Mouse (Mus musculus) heart, postnatal 36 days (tissue): ENCODE results near the gene Abcf3. TPM values are rescaled to one million over a fixed set of nuclear protein-coding genes. Genes with fewer than 3 reads are reported as not detected.

Experiments
- DNase-seq, 2 experiments: peaks; one replicate each; pipeline ENCODE4 v3.0.0; 2021 to 2022
- intact Hi-C: fragments of 180-260 bp; cut with DNase I; formaldehyde crosslinking; loops from one replicate; pipeline ENCODE4 v1.15.1; 2025
- total RNA-seq, 2 experiments: library from RNA; stranded (reverse); gene quantifications; 2 replicates each; pipeline ENCODE4 v1.2.3; 2021

Abcf3 gene
- total RNA-seq, 2 experiments from 2014 or later = 62.6 to 65.9 TPM

DNA sequence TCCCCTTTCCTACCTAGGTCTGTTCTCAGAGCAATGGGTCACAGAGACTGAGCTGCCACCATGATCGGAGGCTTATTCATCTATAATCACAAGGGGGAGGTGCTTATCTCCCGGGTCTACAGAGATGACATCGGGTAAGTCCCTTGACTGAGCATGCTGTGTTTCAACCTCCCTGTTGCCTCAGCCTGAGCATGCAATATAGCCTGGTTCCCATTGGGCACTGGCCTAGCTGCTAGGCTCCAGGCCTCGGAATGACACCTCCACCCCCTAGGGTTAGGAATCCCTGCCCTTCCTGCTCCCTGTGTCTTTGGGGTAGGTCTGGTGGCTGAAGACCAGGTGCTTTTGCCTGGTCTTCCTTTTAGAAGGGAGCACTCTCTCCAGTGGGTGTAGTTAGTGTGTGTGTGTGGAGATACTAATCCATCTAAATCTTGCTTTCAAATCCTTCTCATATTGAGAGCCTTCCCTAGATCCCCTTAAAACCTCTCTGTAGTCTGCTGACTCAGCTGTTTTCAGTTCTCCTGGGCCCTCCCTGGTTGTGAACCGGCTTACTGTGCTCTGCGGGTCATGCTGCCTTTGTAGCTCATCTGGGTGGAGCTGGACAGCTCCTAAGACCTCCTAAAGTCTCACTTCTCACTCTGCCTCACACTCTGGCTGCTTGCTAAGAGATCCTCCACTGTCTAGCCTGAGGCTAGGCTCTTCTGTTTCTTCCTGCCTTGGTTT, 10.6 kb upstream of the Abcf3 start:
- DNase-seq = no peak
- intact Hi-C loops = loop anchor here (5.0 kb wide), 2 partner anchors 115 to 135 kb away; partner anchors contain the start of gene Psmd2

DNA sequence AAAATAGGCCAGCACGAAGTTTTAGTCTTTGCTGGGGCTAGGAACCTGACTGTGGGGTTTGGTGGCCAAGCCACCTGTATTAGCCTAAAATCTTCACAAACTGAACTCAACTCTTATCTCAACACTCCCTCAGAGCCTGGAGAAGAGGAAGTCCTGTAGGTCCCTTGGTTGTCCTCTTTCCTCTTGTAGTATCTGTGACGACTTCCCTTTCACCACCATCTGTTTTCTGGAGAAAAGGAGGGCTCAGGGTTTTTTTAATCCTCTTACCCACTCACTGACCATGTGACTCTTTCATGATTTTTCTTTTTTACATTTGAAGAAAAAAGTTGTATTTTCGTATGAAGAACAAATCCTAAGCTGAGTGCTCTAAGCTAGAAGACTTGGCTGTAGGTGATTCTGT, 8.7 kb upstream of the Abcf3 start:
- DNase-seq = no peak
- intact Hi-C loops = loop anchor here (1.0 to 5.0 kb wide), 3 partner anchors 8 to 133 kb away; partner anchors contain the start of gene Psmd2

DNA sequence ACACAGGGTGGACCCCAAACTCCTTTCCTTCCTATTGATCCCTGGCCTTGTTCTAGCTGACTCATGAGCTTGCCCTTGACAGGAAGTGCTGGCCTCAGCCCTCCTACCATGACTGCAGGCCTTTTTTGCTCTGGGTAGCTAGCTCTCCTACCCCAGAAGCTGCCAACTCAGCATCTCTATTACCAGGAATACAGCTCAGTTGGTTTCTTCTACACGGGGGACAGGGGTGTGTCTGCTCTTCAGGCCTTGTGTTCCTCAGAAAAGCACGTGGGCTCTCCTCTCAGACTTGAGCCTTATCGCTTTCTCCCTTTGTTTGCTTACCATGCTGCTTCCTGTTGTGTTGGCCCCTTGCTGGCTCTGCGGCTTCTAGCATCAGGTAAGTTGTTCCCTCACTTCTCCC, 7.9 kb upstream of the Abcf3 start:
- DNase-seq = no peak
- intact Hi-C loops = no loop called here

DNA sequence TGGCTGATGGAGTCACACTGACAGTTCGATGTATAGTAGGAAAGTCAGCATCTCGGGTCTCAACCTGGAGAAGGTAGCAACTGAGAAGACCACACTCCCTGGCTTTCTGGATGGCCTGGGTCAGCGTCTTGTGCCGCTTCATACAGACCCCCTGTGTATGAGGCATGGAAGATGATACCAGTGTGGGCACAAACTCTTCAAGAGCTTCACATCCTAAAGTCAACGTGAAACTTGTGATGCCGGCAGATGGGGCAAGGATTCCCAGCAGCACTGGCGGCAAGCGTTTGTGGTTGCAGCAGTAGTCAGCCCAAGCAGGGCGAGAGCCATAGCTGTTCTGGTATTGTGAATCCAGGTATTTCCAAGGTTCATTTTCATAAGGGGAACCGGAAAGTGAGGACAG, 2.7 kb upstream of the Abcf3 start:
- intact Hi-C loops = loop anchor here (5.0 kb wide), 2 partner anchors 48 to 118 kb away; partner anchors contain the start of genes Abcc5 and Eif2b5
- no peak for DNase-seq

DNA sequence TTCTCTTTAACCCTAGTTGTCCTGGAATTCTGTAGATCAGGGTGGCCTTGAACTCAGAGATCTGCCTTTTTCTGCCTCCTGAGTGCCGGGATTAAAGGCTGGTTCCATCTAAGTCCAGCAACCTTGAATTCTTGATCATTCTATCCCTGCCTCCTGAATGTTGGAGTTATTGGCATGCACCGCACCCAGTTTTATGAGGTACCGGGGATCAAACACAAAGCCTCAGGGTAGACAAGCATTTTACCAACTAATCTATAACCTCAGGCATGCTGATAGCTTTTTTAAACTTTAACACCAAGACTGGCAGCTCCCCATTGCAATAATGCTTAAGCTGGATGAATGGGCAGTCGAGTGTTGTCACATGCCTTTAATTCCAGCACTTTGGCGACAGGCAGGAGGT, 954 bp upstream of the Abcf3 start:
- intact Hi-C loops = loop anchor here (1.0 to 5.0 kb wide), 3 partner anchors 8 to 120 kb away; partner anchors contain the start of genes Abcc5 and Eif2b5
- DNase-seq = no peak

DNA sequence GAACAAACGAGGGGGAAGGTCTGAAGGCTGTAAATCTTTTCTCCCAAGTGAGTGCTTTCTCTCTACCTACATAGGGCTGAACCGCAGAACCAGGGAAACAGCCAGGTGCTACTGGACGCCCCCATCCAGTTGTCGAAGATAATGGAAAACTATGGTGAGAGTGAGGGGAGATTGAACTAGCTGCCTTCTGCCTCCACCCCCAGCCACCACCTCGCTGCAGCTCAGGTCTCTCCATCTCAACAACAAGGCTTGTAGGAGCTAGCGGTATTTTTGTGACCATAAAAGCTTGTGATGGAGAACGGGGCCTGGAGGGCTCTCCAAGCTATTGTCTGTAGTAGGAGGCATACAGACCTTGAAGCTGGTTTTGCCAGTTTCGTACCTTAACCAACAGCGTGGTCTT, 784 bp downstream of the Abcf3 start:
- no peak for DNase-seq
- intact Hi-C loops = loop anchor here (2.0 to 5.0 kb wide), 4 partner anchors 30 to 122 kb away; partner anchors contain the start of genes Abcc5, Alg3, Eef1akmt4 and Eif2b5

DNA sequence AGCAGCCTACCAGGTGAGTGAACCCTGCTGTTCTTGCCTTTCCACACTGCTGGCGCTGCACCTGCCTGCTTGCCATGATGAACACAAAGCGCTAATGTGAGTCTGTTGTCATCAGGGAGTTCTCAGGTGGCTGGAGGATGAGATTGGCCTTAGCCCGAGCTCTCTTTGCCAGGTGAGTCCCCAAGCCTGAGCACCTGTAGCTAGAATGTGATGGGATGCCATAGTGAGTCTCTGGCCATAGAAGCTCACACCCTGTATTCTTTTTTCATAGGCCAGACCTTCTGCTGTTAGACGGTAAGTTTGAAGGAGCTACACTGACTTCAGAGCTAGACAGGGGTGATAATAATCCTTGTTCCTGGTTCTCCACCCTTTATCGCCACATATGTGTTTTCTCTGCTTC, 3.3 kb downstream of the Abcf3 start:
- intact Hi-C loops = no loop called here
- no peak for DNase-seq

DNA sequence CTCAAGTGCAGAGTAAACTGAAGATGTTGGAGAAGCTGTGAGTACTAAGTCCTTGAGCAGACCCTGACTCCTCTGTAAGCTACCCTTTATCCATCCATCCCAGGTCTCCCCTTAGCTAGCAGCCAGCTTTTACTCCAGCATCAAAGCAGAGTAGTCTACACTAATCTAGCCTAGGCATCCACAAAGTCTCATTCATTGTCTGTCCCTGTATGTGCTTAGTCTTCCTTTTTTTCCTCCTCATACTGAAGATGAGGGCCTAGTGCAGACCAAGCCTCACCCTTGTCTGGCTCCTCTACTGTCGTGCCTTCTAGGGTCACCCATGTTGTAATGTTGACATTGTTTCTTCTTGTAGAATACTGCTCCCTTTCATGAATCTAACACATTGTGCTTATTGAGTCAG, 4.2 kb downstream of the Abcf3 start:
- no peak for DNase-seq
- intact Hi-C loops = no loop called here

DNA sequence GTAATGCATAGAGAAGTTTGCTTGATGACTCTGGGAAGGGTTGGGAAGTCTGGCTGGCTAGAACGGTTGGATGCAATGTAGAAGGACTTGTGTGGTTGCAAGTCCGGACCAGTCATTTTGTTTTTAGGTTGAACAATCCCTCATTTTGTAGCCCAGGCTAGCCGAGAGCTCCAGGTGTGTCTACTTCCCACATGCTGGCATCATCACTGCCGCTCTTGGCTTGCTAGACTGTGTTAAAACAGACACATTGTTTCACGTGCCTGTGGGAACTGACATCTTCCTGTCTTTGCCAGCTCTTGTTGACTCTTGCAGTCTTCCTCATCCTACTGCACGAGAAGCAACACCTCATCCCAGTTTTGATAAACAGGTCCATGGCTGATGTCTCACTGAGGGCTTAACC, 6.6 kb downstream of the Abcf3 start:
- DNase-seq = no peak
- intact Hi-C loops = no loop called here

DNA sequence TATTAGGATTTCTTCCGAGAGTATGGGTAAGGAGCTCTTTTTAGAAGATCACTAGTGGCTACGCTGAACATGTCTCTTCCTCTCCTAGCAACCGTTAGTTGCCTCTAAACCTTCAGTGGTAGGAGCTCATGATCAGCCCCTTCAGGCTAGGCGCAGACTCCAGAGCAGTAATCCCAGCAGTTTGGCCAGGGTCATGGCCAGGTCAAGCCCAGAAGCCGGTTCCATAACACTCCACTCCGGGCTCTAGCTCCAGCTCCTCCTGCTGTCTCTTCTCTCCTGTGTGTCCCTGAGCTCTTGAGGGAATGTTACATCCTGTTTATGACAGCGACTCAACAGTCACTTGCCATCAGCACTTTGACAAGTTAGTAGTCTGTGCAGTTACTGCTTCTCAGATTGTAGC, 9.0 kb downstream of the Abcf3 start:
- intact Hi-C loops = no loop called here
- no peak for DNase-seq

DNA sequence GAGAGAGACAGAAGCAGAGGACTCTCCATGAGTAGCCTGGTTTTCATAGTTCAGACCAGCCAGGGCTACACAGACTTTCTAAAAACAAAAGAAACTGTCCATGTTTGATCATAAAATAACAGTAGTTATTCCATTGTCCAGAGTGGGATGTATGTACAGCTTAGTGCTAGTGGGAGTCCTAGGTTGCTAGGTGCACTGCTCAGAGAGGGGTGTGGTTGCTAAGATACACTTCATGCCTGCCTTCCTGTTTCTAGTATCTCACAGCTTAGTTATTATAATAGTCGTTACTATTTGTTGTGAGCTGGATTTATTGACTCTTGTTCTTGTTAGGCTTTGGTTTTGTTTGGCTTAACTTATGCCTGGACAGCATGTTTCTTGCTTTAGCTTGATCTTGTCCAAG, 16.7 kb downstream of the Abcf3 start:
- intact Hi-C loops = no loop called here

DNA sequence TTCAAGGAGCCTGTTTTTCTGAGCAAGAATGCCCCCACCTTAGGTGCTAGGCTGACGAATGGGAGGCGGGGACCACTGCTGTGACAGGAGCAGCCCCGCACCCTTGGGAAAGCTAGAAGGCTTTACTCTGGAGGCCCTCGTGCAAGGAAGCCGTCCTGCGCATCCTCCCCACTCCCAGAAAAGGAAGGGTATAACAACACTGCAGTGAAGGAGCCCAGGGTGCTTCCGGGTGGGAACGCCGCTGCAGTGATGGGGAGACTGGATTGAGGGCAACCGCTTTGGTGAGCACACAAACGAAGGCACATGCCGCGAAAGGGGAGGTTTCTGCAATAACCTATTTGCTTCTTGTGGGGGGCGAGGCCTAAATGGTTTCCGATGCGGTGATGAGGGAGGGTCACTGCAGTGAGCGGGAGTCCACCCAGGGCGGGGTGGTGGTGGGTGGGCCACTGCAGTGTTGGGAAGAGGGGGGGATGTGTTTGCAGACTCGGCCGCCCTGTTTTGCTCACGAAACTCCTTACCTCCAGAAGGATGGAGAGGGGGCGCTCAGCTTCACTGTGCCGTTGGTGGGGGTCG, 41.1 kb downstream of the Abcf3 start, which contains the start of gene Vwa5b2:
Gene Vwa5b2, plus strand, starts transcription at position 106 of the 573 bp plus-strand sequence.
- intact Hi-C loops = no loop called here
- DNase-seq = no peak

More for the DNA sequence above, 16.7 kb downstream of the Abcf3 start:
- no peak for DNase-seq

DNA sequence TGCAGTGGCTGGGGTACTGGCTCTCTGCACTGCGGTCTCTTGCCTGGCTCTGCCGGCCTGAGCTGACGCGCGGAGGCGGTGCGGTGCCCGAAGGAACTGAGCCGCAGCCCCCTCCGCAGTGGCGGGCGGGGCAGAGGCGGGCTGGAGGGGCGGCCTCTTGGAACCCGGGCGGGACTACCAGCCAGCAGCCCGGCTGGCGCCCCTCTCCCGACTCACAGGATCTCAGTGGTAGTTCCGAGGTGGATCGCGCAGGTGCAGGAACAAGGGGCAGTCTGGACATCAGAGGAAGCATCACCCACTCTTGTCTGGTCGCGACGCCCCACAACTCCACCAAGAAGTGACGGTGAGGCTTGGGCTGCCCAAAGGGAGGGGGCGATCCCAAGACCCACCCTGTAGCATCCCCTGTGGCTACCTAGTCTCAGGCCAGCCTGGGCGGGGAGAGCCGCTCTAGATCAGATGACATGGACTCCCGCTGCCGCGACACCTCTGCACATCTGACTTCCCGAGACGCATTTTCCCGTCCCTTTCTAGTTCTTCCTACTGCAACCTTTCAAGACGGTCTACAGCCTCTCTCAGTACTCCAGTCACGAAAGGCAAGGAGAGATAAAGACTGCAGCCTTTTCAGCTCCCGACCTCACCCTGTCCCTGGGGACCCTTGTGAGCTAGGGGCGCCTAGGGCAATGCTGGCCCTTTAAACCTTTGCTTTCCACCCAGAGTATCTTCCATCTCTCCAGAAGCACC, 41.7 kb downstream of the Abcf3 start:
- DNase-seq = no peak
- intact Hi-C loops = no loop called here

DNA sequence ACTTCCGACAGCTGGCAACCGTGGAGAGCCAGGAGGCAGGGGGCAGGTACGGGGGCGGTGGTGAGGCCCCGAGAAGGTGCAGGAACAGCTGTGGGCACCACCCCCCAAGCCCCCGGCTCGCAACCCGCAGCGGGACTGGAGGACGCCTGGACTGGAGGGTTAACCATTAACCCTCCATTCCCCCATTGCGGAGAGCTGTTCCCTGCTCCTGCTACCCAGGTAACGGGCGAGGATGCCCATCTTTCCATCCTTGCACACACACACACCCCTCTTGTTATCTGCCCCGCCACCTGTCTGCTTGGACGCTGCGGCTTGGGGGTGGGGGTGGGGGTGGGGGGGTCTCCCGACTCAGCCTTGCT, 42.3 kb downstream of the Abcf3 start:
- DNase-seq = no peak
- intact Hi-C loops = no loop called here

DNA sequence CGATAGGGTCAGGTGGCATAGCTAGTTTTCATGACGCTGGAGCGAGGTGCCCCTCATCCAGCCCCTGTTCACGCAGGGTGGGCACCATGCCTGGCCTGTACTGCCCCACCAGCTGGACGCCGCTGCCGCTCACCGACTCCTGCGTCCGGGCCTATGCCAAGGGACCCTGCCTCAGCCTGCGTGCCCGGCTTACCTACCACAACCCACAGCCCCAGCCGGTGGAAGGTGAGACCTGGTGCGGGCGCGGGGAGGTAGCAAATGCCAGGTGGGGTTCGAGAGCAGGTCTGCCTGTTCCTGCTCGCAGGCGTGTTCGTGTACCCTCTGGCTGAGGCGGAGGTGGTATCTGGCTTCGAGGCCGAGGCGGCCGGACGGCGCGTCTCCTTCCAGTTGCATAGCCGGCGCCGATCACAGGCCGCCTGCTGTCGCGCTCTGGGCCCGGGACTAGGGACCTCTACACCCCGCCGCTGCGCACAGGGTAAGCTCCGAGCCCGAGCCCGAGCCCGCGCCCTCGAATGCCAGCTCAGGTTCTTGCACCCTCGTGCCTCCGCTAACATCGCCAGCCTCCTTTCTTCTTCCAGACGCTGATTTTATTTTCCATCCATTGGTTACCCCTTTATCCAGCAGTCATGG, 42.8 kb downstream of the Abcf3 start:
- intact Hi-C loops = no loop called here
- DNase-seq = no peak

DNA sequence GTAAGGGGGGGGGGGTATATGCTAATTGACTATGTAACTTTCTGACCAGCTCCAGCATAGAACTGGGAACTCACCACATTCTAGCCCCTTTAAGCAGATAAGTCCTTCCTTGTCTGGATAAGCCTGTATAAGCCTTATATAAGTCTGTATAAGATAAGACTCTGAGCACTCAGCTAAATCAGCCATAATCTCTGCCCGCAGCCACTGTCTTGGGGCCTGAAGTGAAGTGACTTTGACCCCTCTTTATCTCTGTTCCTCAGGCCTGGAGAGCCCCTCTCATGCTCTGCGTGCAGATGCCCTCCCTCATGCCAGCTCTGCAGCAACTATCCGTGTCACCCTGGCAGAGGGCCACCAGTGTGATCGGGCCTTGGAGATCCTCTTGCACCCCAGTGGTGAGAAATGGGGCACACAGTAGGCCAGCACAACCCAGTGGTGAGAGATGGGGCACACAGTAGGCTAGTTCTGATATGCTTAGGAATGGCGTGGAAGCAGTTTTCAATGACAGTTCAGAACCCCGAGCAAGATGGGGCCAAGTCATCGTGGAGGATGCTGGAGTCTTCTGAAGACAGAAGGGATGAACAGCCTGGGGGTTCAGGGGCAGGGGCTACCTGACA, 46.8 kb downstream of the Abcf3 start:
- no peak for DNase-seq
- intact Hi-C loops = no loop called here

DNA sequence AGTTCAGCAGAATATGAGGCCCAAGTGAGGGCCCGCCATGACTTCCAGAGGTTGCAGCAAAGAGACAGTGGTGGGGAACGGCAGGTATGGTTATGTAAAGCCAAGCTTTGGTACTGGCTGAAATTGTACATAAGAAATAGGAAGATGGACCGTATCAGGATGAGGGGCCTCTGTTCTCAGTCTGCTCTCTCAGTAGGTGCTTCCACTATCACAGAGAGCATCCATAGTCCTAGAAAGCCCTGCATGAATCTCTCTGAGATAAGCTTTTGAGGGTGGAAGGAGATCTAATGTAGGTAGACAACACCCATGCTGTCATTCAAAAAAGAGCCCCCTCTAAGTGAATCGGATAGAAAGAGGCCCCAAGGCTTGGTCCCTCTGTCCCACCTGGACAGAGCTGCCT, 47.4 kb downstream of the Abcf3 start:
- DNase-seq = no peak
- intact Hi-C loops = no loop called here

DNA sequence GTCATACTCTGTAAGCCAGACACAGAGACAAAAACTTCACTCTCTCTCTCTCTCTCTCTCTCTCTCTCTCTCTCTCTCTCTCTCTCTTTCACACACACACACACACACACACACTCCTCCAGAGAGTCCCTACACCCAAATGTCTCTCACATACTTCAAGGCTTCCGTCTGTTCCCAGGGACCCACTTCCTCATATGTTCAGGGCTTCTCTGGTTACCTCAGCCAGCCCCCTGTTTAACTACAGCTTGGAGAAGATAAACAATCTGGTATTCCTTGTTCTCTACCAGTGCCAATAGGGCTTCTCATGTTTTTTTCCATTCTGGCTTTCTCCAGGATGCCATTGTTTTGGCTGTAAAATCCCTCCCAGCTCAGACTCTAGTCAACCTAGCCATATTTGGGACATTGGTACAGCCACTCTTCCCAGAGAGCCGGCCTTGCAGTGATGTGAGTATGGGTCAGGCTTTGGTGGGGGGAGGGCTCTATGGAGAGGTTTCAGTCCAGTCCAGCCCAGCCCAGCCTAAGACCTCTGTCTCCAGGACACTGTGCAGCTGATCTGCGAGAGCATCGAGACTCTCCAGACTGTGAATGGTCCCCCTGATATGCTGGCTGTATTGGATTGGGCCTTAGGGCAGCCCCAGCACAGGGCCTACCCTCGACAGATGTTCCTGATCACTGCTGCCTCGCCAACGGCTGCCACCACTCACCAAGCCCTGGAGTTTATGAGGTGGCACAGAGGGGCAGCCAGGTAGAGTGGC, 48.5 kb downstream of the Abcf3 start:
- intact Hi-C loops = no loop called here
- no peak for DNase-seq

DNA sequence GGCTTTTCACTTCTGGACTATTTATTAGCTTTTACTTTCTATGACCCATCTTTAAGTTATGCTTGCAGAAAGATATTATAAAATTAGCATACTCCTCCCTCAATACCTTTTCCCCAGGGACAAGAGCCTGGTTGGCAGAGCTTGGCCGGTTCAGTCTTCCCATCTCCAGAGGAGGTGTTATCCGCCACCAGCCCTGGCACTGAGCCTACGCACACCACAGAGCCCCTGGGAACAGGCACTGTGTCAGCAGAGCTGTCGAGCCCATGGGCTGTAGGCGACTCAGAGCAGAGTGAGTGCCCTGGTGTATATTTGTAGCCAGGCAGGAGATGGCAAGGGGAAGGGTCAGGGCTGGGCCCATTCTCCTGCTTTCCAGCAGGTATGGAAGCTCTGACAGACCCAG, 52.1 kb downstream of the Abcf3 start:
- no peak for DNase-seq

DNA sequence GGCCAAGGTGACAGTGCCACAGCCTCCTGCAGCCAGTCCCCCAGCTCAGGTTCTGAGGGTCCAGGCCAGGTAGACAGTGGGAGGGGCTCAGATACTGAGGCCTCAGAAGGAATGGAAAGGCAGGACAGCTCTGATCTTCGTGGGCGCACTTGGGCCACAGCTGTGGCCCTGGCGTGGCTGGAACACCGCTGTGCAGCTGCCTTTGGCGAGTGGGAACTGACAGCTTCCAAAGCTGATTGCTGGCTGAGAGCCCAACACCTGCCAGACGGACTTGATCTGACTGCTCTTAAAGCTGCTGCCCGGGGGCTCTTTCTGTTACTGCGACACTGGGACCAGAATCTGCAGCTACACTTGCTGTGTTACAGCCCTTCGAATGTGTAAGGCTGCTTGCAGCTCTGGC, 56.3 kb downstream of the Abcf3 start:
- intact Hi-C loops = no loop called here
- no peak for DNase-seq

More for the DNA sequence above, 52.1 kb downstream of the Abcf3 start:
- intact Hi-C loops = no loop called here
